Mouse (Mus musculus): ENCODE measurements at regions not wholly inside any gene's neighbourhood (a gene's known extent, or its start where the extent isn't known, plus 50 kb on each side); places are given as distances from the start of the nearest gene placed in this dataset.

- DNase-seq (ENCODE audit: extremely low spot score in 1 of 2, low spot score in 1 of 2), result no peak
Observed at GRCm38 (mm10) chr3:52817416-52817815, 199.6 kb downstream of the Cog6 start.

GRCm38 (mm10) chr3:52815497-52815896 lies 201.5 kb downstream of the Cog6 start:
- DNase-seq (ENCODE audit: extremely low spot score in 1 of 2, low spot score in 1 of 2), result no peak

- DNase-seq (ENCODE audit: extremely low spot score in 1 of 2, low spot score in 1 of 2), result no peak
Observed at GRCm38 (mm10) chr3:52802324-52802723, 214.7 kb downstream of the Cog6 start.

GRCm38 (mm10) chr3:52801446-52801845 lies 215.6 kb downstream of the Cog6 start:
- no peak for DNase-seq (ENCODE audit: extremely low spot score in 1 of 2, low spot score in 1 of 2)

- DNase-seq (ENCODE audit: extremely low spot score in 1 of 2, low spot score in 1 of 2), result peak in 1 of 2 experiments; percentile 26
Observed at GRCm38 (mm10) chr3:52800673-52801072, 216.4 kb downstream of the Cog6 start.

- peak in 1 of 2 experiments; percentile 23 for DNase-seq (ENCODE audit: extremely low spot score in 1 of 2, low spot score in 1 of 2)
Observed at GRCm38 (mm10) chr3:52797801-52798200, 219.2 kb downstream of the Cog6 start.

- no peak for DNase-seq (ENCODE audit: extremely low spot score in 1 of 2, low spot score in 1 of 2)
Observed at GRCm38 (mm10) chr3:52797164-52797563, 219.9 kb downstream of the Cog6 start.

- DNase-seq (ENCODE audit: extremely low spot score in 1 of 2, low spot score in 1 of 2), result no peak
Observed at GRCm38 (mm10) chr3:52794218-52794617, 222.8 kb downstream of the Cog6 start.

GRCm38 (mm10) chr3:52792801-52793200 lies 224.2 kb downstream of the Cog6 start:
- no peak for DNase-seq (ENCODE audit: extremely low spot score in 1 of 2, low spot score in 1 of 2)

- DNase-seq (ENCODE audit: extremely low spot score in 1 of 2, low spot score in 1 of 2), result no peak
Observed at GRCm38 (mm10) chr3:52792121-52792520, 224.9 kb downstream of the Cog6 start.

- no peak for DNase-seq (ENCODE audit: extremely low spot score in 1 of 2, low spot score in 1 of 2)
Observed at GRCm38 (mm10) chr3:52790942-52791341, 226.1 kb downstream of the Cog6 start.

GRCm38 (mm10) chr3:52787964-52788760 lies 228.9 kb downstream of the Cog6 start:
- DNase-seq (ENCODE audit: extremely low spot score in 1 of 2, low spot score in 1 of 2), result no peak

- no peak for DNase-seq (ENCODE audit: extremely low spot score in 1 of 2, low spot score in 1 of 2)
Observed at GRCm38 (mm10) chr3:52785595-52785994, 231.4 kb downstream of the Cog6 start.

GRCm38 (mm10) chr3:52784476-52784875 lies 232.6 kb downstream of the Cog6 start:
- DNase-seq (ENCODE audit: extremely low spot score in 1 of 2, low spot score in 1 of 2), result no peak

GRCm38 (mm10) chr3:52782576-52782975 lies 234.5 kb downstream of the Cog6 start:
- no peak for DNase-seq (ENCODE audit: extremely low spot score in 1 of 2, low spot score in 1 of 2)

- no peak for DNase-seq (ENCODE audit: extremely low spot score in 1 of 2, low spot score in 1 of 2)
Observed at GRCm38 (mm10) chr3:52781521-52781920, 235.5 kb downstream of the Cog6 start.

GRCm38 (mm10) chr3:52780356-52780755 lies 236.7 kb downstream of the Cog6 start:
- DNase-seq (ENCODE audit: extremely low spot score in 1 of 2, low spot score in 1 of 2), result no peak

- DNase-seq (ENCODE audit: extremely low spot score in 1 of 2, low spot score in 1 of 2), result peak in 1 of 2 experiments; percentile 19
Observed at GRCm38 (mm10) chr3:52775875-52776274, 241.2 kb downstream of the Cog6 start.

GRCm38 (mm10) chr3:52775156-52775555 lies 241.9 kb downstream of the Cog6 start:
- no peak for DNase-seq (ENCODE audit: extremely low spot score in 1 of 2, low spot score in 1 of 2)

GRCm38 (mm10) chr3:52774734-52775133 lies 242.3 kb downstream of the Cog6 start:
- DNase-seq (ENCODE audit: extremely low spot score in 1 of 2, low spot score in 1 of 2), result no peak

- DNase-seq (ENCODE audit: extremely low spot score in 1 of 2, low spot score in 1 of 2), result no peak
Observed at GRCm38 (mm10) chr3:52767276-52767675, 249.8 kb downstream of the Cog6 start.

- DNase-seq (ENCODE audit: extremely low spot score in 1 of 2, low spot score in 1 of 2), result peak; percentile 11 to 26
Observed at GRCm38 (mm10) chr3:52766841-52767240, 250.2 kb downstream of the Cog6 start.

GRCm38 (mm10) chr3:52764166-52764565 lies 252.9 kb downstream of the Cog6 start:
- no peak for DNase-seq (ENCODE audit: extremely low spot score in 1 of 2, low spot score in 1 of 2)
